ENCODE assay signal across 22 mouse cellular contexts in genomic region chr15:82152435-82152834, GRCm38 (mm10). TPM values are rescaled to one million over a fixed set of nuclear protein-coding genes. Genes with fewer than 3 reads are reported as not detected.
DNase-seq lines count a peak whose midpoint lies in the region; ATAC-seq and TF ChIP-seq lines count a peak whose summit lies in the region.
"Had no signal": no experiment of that assay in that cellular context is flagged by ENCODE, and none has a peak within 500 bp of the region (broad histone marks: within the 10 kb centered on the region; RNA-seq: fewer than 3 reads in every experiment).

No protein-coding gene starts in this region.

- peaks cover 87% of the 10 kb centered on the region for H3K4me1 ChIP-seq in megakaryocyte, embryonic 14.5 days
- H3K4me1 ChIP-seq in G1E (ENCODE audit: insufficient read depth, low read depth, low read length) = peaks cover 84% of the 10 kb centered on the region
- peaks cover 53% of the 10 kb centered on the region for H3K4me1 ChIP-seq in embryonic facial prominence, embryonic 15.5 days
- peaks cover 36% of the 10 kb centered on the region for H3K4me1 ChIP-seq in stomach, embryonic 16.5 days (ENCODE audit: control insufficient read depth, insufficient read depth, low read length)

- TF ChIP-seq CTCF in G1E (IDR thresholded peaks at IDR 0.05; ENCODE audit: low read depth, low read length) = no peak

- 67% methylated on average over 7 of the region's 7 CpGs for whole genome bisulfite sequencing in embryonic facial prominence, embryonic 15.5 days
- 72% methylated on average over 7 of the region's 7 CpGs for WGBS in stomach, embryonic 16.5 days

- peak overlapping the region; percentile 9; the same call in 1 of the 2 replicates for H3K4me2 ChIP-seq in embryonic facial prominence, embryonic 15.5 days (replicated peaks)
- peak overlapping the region; percentile 29 for H3K4me2 ChIP-seq in stomach, embryonic 16.5 days (ENCODE audit: low read depth, low read length)
- H3K4me2 ChIP-seq: liver, embryonic 15.5 days had no signal

- no peak overlapping the region for H3K9ac ChIP-seq in embryonic facial prominence, embryonic 15.5 days
- H3K9ac ChIP-seq in stomach, embryonic 16.5 days (ENCODE audit: low read length) = no peak overlapping the region
- H3K9ac ChIP-seq: liver, embryonic 15.5 days had no signal

- DNase-seq in G1E (ENCODE audit: low spot score) = no peak
- DNase-seq in cerebellum, postnatal 10 days = no peak
- no peak for DNase-seq in layer of hippocampus, postnatal 25 days (ENCODE audit: extremely low spot score in 1 of 2, low spot score in 1 of 2)
- DNase-seq: adrenal gland, adult 8-10 months; cerebellum, adult 9-10 months; gastrocnemius, postnatal 14 days; heart, adult 18-20 months; heart, postnatal 4 days; kidney, adult 11 months; left cerebral cortex, postnatal 4 days; thymus, adult 18-20 months had no signal

- H3K9me3 ChIP-seq in megakaryocyte, embryonic 14.5 days = no peaks in the 10 kb centered on the region
- no peaks in the 10 kb centered on the region for H3K9me3 ChIP-seq in G1E (replicated peaks)
- no peaks in the 10 kb centered on the region for H3K9me3 ChIP-seq in embryonic facial prominence, embryonic 15.5 days (replicated peaks)
- no peaks in the 10 kb centered on the region for H3K9me3 ChIP-seq in stomach, embryonic 16.5 days (replicated peaks; ENCODE audit: control insufficient read depth, low read length)
- H3K9me3 ChIP-seq: liver, embryonic 15.5 days had no signal

- peaks cover 61% of the 10 kb centered on the region for H3K36me3 ChIP-seq in megakaryocyte, embryonic 14.5 days (replicated peaks; ENCODE audit: low read length)
- peaks cover 72% of the 10 kb centered on the region for H3K36me3 ChIP-seq in G1E (replicated peaks)
- H3K36me3 ChIP-seq in embryonic facial prominence, embryonic 15.5 days = 0 out of 2 replicates have a peak, but pooled peaks cover 3% of the 10 kb centered on the region
- no peaks in the 10 kb centered on the region for H3K36me3 ChIP-seq in stomach, embryonic 16.5 days (ENCODE audit: control insufficient read depth, insufficient read depth, low read length)

- H3K27me3 ChIP-seq in megakaryocyte, embryonic 14.5 days (replicated peaks) = no peaks in the 10 kb centered on the region
- no peaks in the 10 kb centered on the region for H3K27me3 ChIP-seq in G1E (ENCODE audit: insufficient read depth, low read length)
- no peaks in the 10 kb centered on the region for H3K27me3 ChIP-seq in embryonic facial prominence, embryonic 15.5 days
- H3K27me3 ChIP-seq in stomach, embryonic 16.5 days (ENCODE audit: control insufficient read depth, insufficient read depth, low read length) = no peaks in the 10 kb centered on the region
- H3K27me3 ChIP-seq: liver, embryonic 15.5 days; Patski had no signal

- peak overlapping the region; percentile 76; the same call in 1 of the 2 replicates for H3K27ac ChIP-seq in embryonic facial prominence, embryonic 15.5 days (replicated peaks)
- H3K27ac ChIP-seq in stomach, embryonic 16.5 days (ENCODE audit: low read length) = peak overlapping the region; percentile 57
- H3K27ac ChIP-seq: hindbrain, postnatal 0 days; kidney, postnatal 0 days; left cerebral cortex, adult 2 months; liver, embryonic 15.5 days had no signal

- ATAC-seq in megakaryocyte, adult 5-6 weeks (ENCODE audit: poor library complexity, severe bottlenecking) = no peak
- no peak for ATAC-seq in G1E (ENCODE audit: extremely low read depth, insufficient number of reproducible peaks, low FRiP score, poor library complexity, severe bottlenecking)
- ATAC-seq in embryonic facial prominence, embryonic 15.5 days (ENCODE audit: insufficient number of reproducible peaks, low FRiP score, low TSS enrichment, low read depth) = no peak
- ATAC-seq in stomach, embryonic 16.5 days (ENCODE audit: insufficient read depth, low FRiP score) = no peak
- ATAC-seq: forebrain, embryonic 14.5 days; hindbrain, postnatal 0 days; lung, postnatal 0 days; Patski had no signal

- peak overlapping the region; percentile 21 for H3K4me3 ChIP-seq in megakaryocyte, embryonic 14.5 days (replicated peaks)
- peak overlapping the region; percentile 17; the same call in 1 of the 2 replicates for H3K4me3 ChIP-seq in G1E (ENCODE audit: low read depth, low read length)
- no peak overlapping the region for H3K4me3 ChIP-seq in embryonic facial prominence, embryonic 15.5 days (replicated peaks)
- 0 out of 2 replicates have a peak overlapping the region, but pooled peaks have one; percentile 8 for H3K4me3 ChIP-seq in stomach, embryonic 16.5 days (replicated peaks; ENCODE audit: low read length)
- H3K4me3 ChIP-seq: left cerebral cortex, adult 2 months; liver, embryonic 15.5 days had no signal

RNA-seq across cellular contexts. Expression of gene Srebf2, which starts 5.5 kb away (rescaled TPM):
- polyA plus RNA-seq in megakaryocyte, embryonic 14.5 days (2012; ENCODE audit: insufficient read depth, low replicate concordance) = 351 and 1,948 TPM in 2 replicates
- 39.0 and 40.7 TPM in 2 replicates for total RNA-seq in megakaryocyte, adult 5-6 weeks (2015)
- 39.8 and 40.7 TPM in 2 replicates for total RNA-seq in megakaryocyte, adult 5-6 weeks (2017)
- 97.6 and 164 TPM in 2 replicates for total RNA-seq in G1E (2014; fragmentation: Nextera tagmentation)
- 42.5 and 48.5 TPM in 2 replicates for total RNA-seq in G1E (2017)
- 440 and 648 TPM in 2 replicates for polyA plus RNA-seq in G1E (2012)
- polyA plus RNA-seq in embryonic facial prominence, embryonic 15.5 days (2015; fragmentation: Nextera tagmentation; extraction: Ambion mirVana) = 159 and 162 TPM in 2 replicates
- polyA plus RNA-seq in stomach, embryonic 16.5 days (2015; fragmentation: Nextera tagmentation; extraction: Ambion mirVana) = 161 and 169 TPM in 2 replicates
- total RNA-seq in layer of hippocampus, postnatal 25 days (2021) = 100 to 1,000 TPM; 172 to 174 TPM

RNA-seq across cellular contexts. Expression of gene Ccdc134, which starts 24.7 kb away (rescaled TPM):
- polyA plus RNA-seq in megakaryocyte, embryonic 14.5 days (2012; ENCODE audit: insufficient read depth, low replicate concordance) = 4.1 and 35.3 TPM in 2 replicates
- 7.8 and 8.8 TPM in 2 replicates for total RNA-seq in megakaryocyte, adult 5-6 weeks (2015)
- total RNA-seq in megakaryocyte, adult 5-6 weeks (2017) = 22.6 and 23.5 TPM in 2 replicates
- total RNA-seq in G1E (2014; fragmentation: Nextera tagmentation) = 9.0 and 16.7 TPM in 2 replicates
- 29.7 and 31.7 TPM in 2 replicates for total RNA-seq in G1E (2017)
- polyA plus RNA-seq in G1E (2012) = 5.5 and 13.9 TPM in 2 replicates
- 27.6 and 31.1 TPM in 2 replicates for polyA plus RNA-seq in embryonic facial prominence, embryonic 15.5 days (2015; fragmentation: Nextera tagmentation; extraction: Ambion mirVana)
- polyA plus RNA-seq in stomach, embryonic 16.5 days (2015; fragmentation: Nextera tagmentation; extraction: Ambion mirVana) = 15.9 and 17.2 TPM in 2 replicates
- 10 to 100 TPM; 11.2 to 15.8 TPM for total RNA-seq in layer of hippocampus, postnatal 25 days (2021)
